Mouse (Mus musculus): ENCODE data around the gene Lpcat3. TPM values are rescaled to one million over a fixed set of nuclear protein-coding genes. Genes with fewer than 3 reads are reported as not detected.
"Not testable (repeated sequence)": the region's sequence is repeated elsewhere in the genome, so short reads cannot be mapped to it uniquely, and the experiment has no call there.

Gene Lpcat3
- total RNA-seq, 2 experiments from 2014 or later: 36.9 to 39.8 TPM

- no peak for DNase-seq
- intact Hi-C loops (cut with DNase I): no loop called here
Observed at GRCm38 (mm10) chr6:124674591-124674990, 11.8 kb downstream of the Lpcat3 start.

- no peak for DNase-seq
- intact Hi-C loops (cut with DNase I): no loop called here
Observed at GRCm38 (mm10) chr6:124676171-124676570, 13.3 kb downstream of the Lpcat3 start.

- intact Hi-C loops (cut with DNase I): no loop called here
Observed at GRCm38 (mm10) chr6:124678769-124679168, 15.9 kb downstream of the Lpcat3 start.

GRCm38 (mm10) chr6:124679486-124679885 is 16.7 kb downstream of the Lpcat3 start:
- DNase-seq: no peak
- intact Hi-C loops (cut with DNase I): no loop called here

More at GRCm38 (mm10) chr6:124678769-124679168, 15.9 kb downstream of the Lpcat3 start:
- DNase-seq: no peak

- intact Hi-C loops (cut with DNase I); DNase-seq: not testable (repeated sequence)
Observed at GRCm38 (mm10) chr6:124682291-124682690, 19.5 kb downstream of the Lpcat3 start.

GRCm38 (mm10) chr6:124683591-124684417 is 21.0 kb downstream of the Lpcat3 start:
- DNase-seq: no peak
- intact Hi-C loops (cut with DNase I): no loop called here

GRCm38 (mm10) chr6:124685606-124686386 is 23.0 kb downstream of the Lpcat3 start:
- intact Hi-C loops (cut with DNase I): no loop called here
- no peak for DNase-seq

GRCm38 (mm10) chr6:124686644-124687043 is 23.8 kb downstream of the Lpcat3 start:
- DNase-seq; intact Hi-C loops (cut with DNase I): not testable (repeated sequence)

- no peak for DNase-seq
- intact Hi-C loops (cut with DNase I): no loop called here
Observed at GRCm38 (mm10) chr6:124688151-124688758, 25.4 kb downstream of the Lpcat3 start.

- DNase-seq: no peak
- intact Hi-C loops (cut with DNase I): no loop called here
Observed at GRCm38 (mm10) chr6:124689011-124689410, 26.2 kb downstream of the Lpcat3 start.

- DNase-seq: no peak
- intact Hi-C loops (cut with DNase I): no loop called here
Observed at GRCm38 (mm10) chr6:124690517-124690916, 27.7 kb downstream of the Lpcat3 start.

- intact Hi-C loops (cut with DNase I): no loop called here
- DNase-seq: no peak
Observed at GRCm38 (mm10) chr6:124693243-124693981, 30.6 kb downstream of the Lpcat3 start.

GRCm38 (mm10) chr6:124694166-124694955 is 31.5 kb downstream of the Lpcat3 start:
- intact Hi-C loops (cut with DNase I): no loop called here
- peak; percentile 73 for DNase-seq

- no peak for DNase-seq
- intact Hi-C loops (cut with DNase I): no loop called here
Observed at GRCm38 (mm10) chr6:124696441-124697150, 33.8 kb downstream of the Lpcat3 start.

GRCm38 (mm10) chr6:124698751-124699150 is 35.9 kb downstream of the Lpcat3 start:
- intact Hi-C loops (cut with DNase I): no loop called here
- DNase-seq: no peak

GRCm38 (mm10) chr6:124699366-124699765 is 36.5 kb downstream of the Lpcat3 start:
- no peak for DNase-seq
- intact Hi-C loops (cut with DNase I): no loop called here

- intact Hi-C loops (cut with DNase I): no loop called here
- peak; percentile 60 for DNase-seq
Observed at GRCm38 (mm10) chr6:124699962-124700610, 37.3 kb downstream of the Lpcat3 start.

GRCm38 (mm10) chr6:124701338-124701737 is 38.5 kb downstream of the Lpcat3 start:
- no peak for DNase-seq
- intact Hi-C loops (cut with DNase I): no loop called here
